Mouse (Mus musculus): ENCODE results near the gene Gapvd1. TPM values are rescaled to one million over a fixed set of nuclear protein-coding genes. Genes with fewer than 3 reads are reported as not detected.

Gene Gapvd1
- polyA plus RNA-seq (2014; fragmentation: Illumina TruSeq; extraction: RNeasy Lipid Tissue Mini Kit (QIAGEN cat#74804); ENCODE audit: low replicate concordance) = 36.3 TPM

GRCm38 (mm10) chr2:34754551-34755358, at the start of gene Gapvd1:
Gene Gapvd1, minus strand, starts transcription at chr2:34755232.

GRCm38 (mm10) chr2:34799357-34800256, 44.6 kb upstream of the Gapvd1 start, which contains the start of gene Rabepk:
Gene Rabepk, minus strand, starts transcription at chr2:34799912.

GRCm38 (mm10) chr2:34771368-34772226, 16.6 kb upstream of the Gapvd1 start, which contains the start of gene Hspa5:
Gene Hspa5, plus strand, starts transcription at chr2:34771970.

Other genes with a start within 250 kb of the Gapvd1 start
- 997 TPM for gene Hspa5, start 16.7 kb upstream of the Gapvd1 start, polyA plus RNA-seq (2014; fragmentation: Illumina TruSeq; extraction: RNeasy Lipid Tissue Mini Kit (QIAGEN cat#74804); ENCODE audit: low replicate concordance)
- gene Rabepk, start 44.7 kb upstream of the Gapvd1 start, polyA plus RNA-seq (2014; fragmentation: Illumina TruSeq; extraction: RNeasy Lipid Tissue Mini Kit (QIAGEN cat#74804); ENCODE audit: low replicate concordance) = 4.1 TPM
- 60.2 TPM for gene Fbxw2, start 71.1 kb upstream of the Gapvd1 start, polyA plus RNA-seq (2014; fragmentation: Illumina TruSeq; extraction: RNeasy Lipid Tissue Mini Kit (QIAGEN cat#74804); ENCODE audit: low replicate concordance)
- not detected for gene Gm34653, start 77.8 kb upstream of the Gapvd1 start, polyA plus RNA-seq (2014; fragmentation: Illumina TruSeq; extraction: RNeasy Lipid Tissue Mini Kit (QIAGEN cat#74804); ENCODE audit: low replicate concordance)
- 2.4 TPM for gene Cutal, start 119.2 kb upstream of the Gapvd1 start, polyA plus RNA-seq (2014; fragmentation: Illumina TruSeq; extraction: RNeasy Lipid Tissue Mini Kit (QIAGEN cat#74804); ENCODE audit: low replicate concordance)
- gene Psmd5, start 119.7 kb upstream of the Gapvd1 start, polyA plus RNA-seq (2014; fragmentation: Illumina TruSeq; extraction: RNeasy Lipid Tissue Mini Kit (QIAGEN cat#74804); ENCODE audit: low replicate concordance) = 21.5 TPM
- gene Phf19, start 158.8 kb upstream of the Gapvd1 start, polyA plus RNA-seq (2014; fragmentation: Illumina TruSeq; extraction: RNeasy Lipid Tissue Mini Kit (QIAGEN cat#74804); ENCODE audit: low replicate concordance) = 0.67 TPM
- gene Traf1, start 206.5 kb upstream of the Gapvd1 start, polyA plus RNA-seq (2014; fragmentation: Illumina TruSeq; extraction: RNeasy Lipid Tissue Mini Kit (QIAGEN cat#74804); ENCODE audit: low replicate concordance) = 1.7 TPM